Mouse (Mus musculus) embryonic facial prominence, embryonic 12.5 days (tissue): ENCODE data around the gene Tagln2. TPM values are rescaled to one million over a fixed set of nuclear protein-coding genes. Genes with fewer than 3 reads are reported as not detected.

Experiments used
- ATAC-seq: fragments of 200-750 bp; cut with Nextera tagmentation; 2 replicates; pipeline ENCODE4 v1.8.0; 2017; ENCODE audit not compliant: insufficient number of reproducible peaks, insufficient read depth, low FRiP score, low TSS enrichment
- H3K27ac ChIP-seq: fragments of 300-500 bp; sonication (generic); 2 replicates; pipeline ENCODE4 v1.5.1; 2016; ENCODE audit warnings: mild to moderate bottlenecking
- H3K27me3 ChIP-seq: fragments of 300-500 bp; sonication (generic); 2 replicates; pipeline ENCODE4 v1.6.1; 2016; ENCODE audit warnings: mild to moderate bottlenecking, moderate library complexity
- H3K36me3 ChIP-seq: fragments of 300-500 bp; sonication (generic); 2 replicates; pipeline ENCODE4 v1.6.1; 2016; ENCODE audit warnings: mild to moderate bottlenecking
- H3K4me1 ChIP-seq: fragments of 300-500 bp; sonication (generic); 2 replicates; pipeline ENCODE4 v1.6.1; 2016
- H3K4me2 ChIP-seq: fragments of 300-500 bp; sonication (generic); replicated peaks from 2 replicates; pipeline ENCODE4 v1.6.1; 2016; ENCODE audit warnings: mild to moderate bottlenecking, moderate library complexity
- H3K4me3 ChIP-seq: fragments of 300-500 bp; sonication (generic); 2 replicates; pipeline ENCODE4 v1.5.1; 2016; ENCODE audit warnings: mild to moderate bottlenecking
- H3K9ac ChIP-seq: fragments of 300-500 bp; sonication (generic); 2 replicates; pipeline ENCODE4 v1.6.1; 2016; ENCODE audit warnings: mild to moderate bottlenecking, moderate library complexity
- H3K9me3 ChIP-seq: fragments of 300-500 bp; sonication (generic); 2 replicates; pipeline ENCODE4 v1.6.1; 2016; ENCODE audit warnings: mild to moderate bottlenecking, moderate library complexity
- whole genome bisulfite sequencing: fragments of 180-500 bp; shearing (Covaris S2); methylation state at CpG from one replicate; pipeline ENCODE4 v1.1.7; 2016; 5-methylcytosine and 5-hydroxymethylcytosine counted together
- polyA plus RNA-seq: library from polyadenylated mRNA; unstranded; fragments of >200 nt; fragmentation: Nextera tagmentation; extraction: Ambion mirVana; gene quantifications from 2 replicates; pipeline ENCODE4 v1.2.1, GENCODE M21; 2016

Gene Tagln2
- polyA plus RNA-seq, 1 experiment from 2014 or later = 80.4 TPM

GRCm38 (mm10) chr1:172530544-172531220, 30.8 kb downstream of the Tagln2 start:
- Histone ChIP-seq H3K4me3 (no peak overlapping the region), H3K9me3 (no peaks in the 10 kb centered on the region), H3K4me1 (peaks cover 20% of the 10 kb centered on the region), H3K36me3 (no peaks in the 10 kb centered on the region), H3K9ac (no peak overlapping the region), H3K27me3 (peaks cover 18% of the 10 kb centered on the region; the same call in 1 of the 2 replicates), H3K4me2 (no peak overlapping the region), H3K27ac (no peak overlapping the region)
- WGBS = 6% methylated on average over 8 of the region's 8 CpGs
- peak; percentile 16; the same call in 1 of the 2 replicates for ATAC-seq

GRCm38 (mm10) chr1:172532551-172532950, 32.7 kb downstream of the Tagln2 start:
- no peak overlapping the region for H3K9ac ChIP-seq
- under 1% methylated on average over 12 of the region's 13 CpGs for WGBS
- peaks cover 14% of the 10 kb centered on the region; the same call in 1 of the 2 replicates for H3K27me3 ChIP-seq
- H3K4me1 ChIP-seq = peaks cover 20% of the 10 kb centered on the region
- ATAC-seq = no peak
- no peak overlapping the region for H3K27ac ChIP-seq
- H3K4me3 ChIP-seq = peak overlapping the region; percentile 25
- no peaks in the 10 kb centered on the region for H3K36me3 ChIP-seq
- H3K4me2 ChIP-seq = peak overlapping the region; percentile 49
- H3K9me3 ChIP-seq = no peaks in the 10 kb centered on the region

GRCm38 (mm10) chr1:172535116-172535515, 35.3 kb downstream of the Tagln2 start:
- ATAC-seq = no peak
- H3K27ac ChIP-seq = no peak overlapping the region
- 83% methylated on average over 16 of the region's 16 CpGs for WGBS
- H3K4me3 ChIP-seq = no peak overlapping the region
- 0 out of 2 replicates have a peak, but pooled peaks cover 14% of the 10 kb centered on the region for H3K27me3 ChIP-seq
- H3K36me3 ChIP-seq = no peaks in the 10 kb centered on the region
- H3K9ac ChIP-seq = no peak overlapping the region
- no peak overlapping the region for H3K4me2 ChIP-seq
- peaks cover 25% of the 10 kb centered on the region for H3K4me1 ChIP-seq
- H3K9me3 ChIP-seq = no peaks in the 10 kb centered on the region

GRCm38 (mm10) chr1:172539827-172540226, 40.0 kb downstream of the Tagln2 start:
- no peak overlapping the region for H3K4me3 ChIP-seq
- ATAC-seq = no peak
- no peak overlapping the region for H3K27ac ChIP-seq
- WGBS = 51% methylated on average over 6 of the region's 6 CpGs
- H3K9me3 ChIP-seq = no peaks in the 10 kb centered on the region
- no peaks in the 10 kb centered on the region for H3K36me3 ChIP-seq
- peaks cover 9% of the 10 kb centered on the region; the same call in 1 of the 2 replicates for H3K4me1 ChIP-seq
- 0 out of 2 replicates have a peak, but pooled peaks cover 8% of the 10 kb centered on the region for H3K27me3 ChIP-seq
- H3K4me2 ChIP-seq = no peak overlapping the region
- no peak overlapping the region for H3K9ac ChIP-seq

GRCm38 (mm10) chr1:172540283-172540820, 40.5 kb downstream of the Tagln2 start:
- Histone ChIP-seq H3K9me3 (no peaks in the 10 kb centered on the region), H3K36me3 (no peaks in the 10 kb centered on the region), H3K27ac (no peak overlapping the region), H3K9ac (no peak overlapping the region), H3K4me3 (no peak overlapping the region), H3K4me2 (no peak overlapping the region), H3K4me1 (peaks cover 9% of the 10 kb centered on the region; the same call in 1 of the 2 replicates), H3K27me3 (0 out of 2 replicates have a peak, but pooled peaks cover 8% of the 10 kb centered on the region)
- no peak for ATAC-seq
- WGBS = 42% methylated on average over 11 of the region's 11 CpGs

- H3K27me3 ChIP-seq = 0 out of 2 replicates have a peak, but pooled peaks cover 10% of the 10 kb centered on the region
- H3K9me3 ChIP-seq = no peaks in the 10 kb centered on the region
- H3K36me3 ChIP-seq = no peaks in the 10 kb centered on the region
- 85% methylated on average over 4 of the region's 4 CpGs for WGBS
- H3K9ac ChIP-seq = no peak overlapping the region
- peaks cover 17% of the 10 kb centered on the region; the same call in 1 of the 2 replicates for H3K4me1 ChIP-seq
- no peak overlapping the region for H3K27ac ChIP-seq
- ATAC-seq = no peak
- no peak overlapping the region for H3K4me3 ChIP-seq
- H3K4me2 ChIP-seq = no peak overlapping the region
Observed at GRCm38 (mm10) chr1:172546062-172546461, 46.2 kb downstream of the Tagln2 start.

- H3K27ac ChIP-seq = no peak overlapping the region
- no peak for ATAC-seq
- H3K9me3 ChIP-seq = no peaks in the 10 kb centered on the region
- no peak overlapping the region for H3K4me3 ChIP-seq
- peaks cover 25% of the 10 kb centered on the region for H3K4me1 ChIP-seq
- no peak overlapping the region for H3K9ac ChIP-seq
- 17% methylated on average over 7 of the region's 7 CpGs for WGBS
- peaks cover 9% of the 10 kb centered on the region; the same call in 1 of the 2 replicates for H3K27me3 ChIP-seq
- no peaks in the 10 kb centered on the region for H3K36me3 ChIP-seq
- no peak overlapping the region for H3K4me2 ChIP-seq
Observed at GRCm38 (mm10) chr1:172548501-172548900, 48.7 kb downstream of the Tagln2 start.

GRCm38 (mm10) chr1:172549314-172549713, 49.5 kb downstream of the Tagln2 start:
- Histone ChIP-seq H3K4me2 (0 out of 2 replicates have a peak overlapping the region, but pooled peaks have one; percentile 50), H3K27ac (no peak overlapping the region), H3K9ac (no peak overlapping the region; the same call in 1 of the 2 replicates), H3K27me3 (peaks cover 9% of the 10 kb centered on the region; the same call in 1 of the 2 replicates), H3K4me3 (no peak overlapping the region), H3K9me3 (no peaks in the 10 kb centered on the region), H3K4me1 (peaks cover 25% of the 10 kb centered on the region), H3K36me3 (no peaks in the 10 kb centered on the region)
- no peak for ATAC-seq
- WGBS = 13% methylated on average over 2 of the region's 2 CpGs

GRCm38 (mm10) chr1:172549717-172550116, 49.9 kb downstream of the Tagln2 start:
- peak overlapping the region; percentile 50 for H3K4me2 ChIP-seq
- no peaks in the 10 kb centered on the region for H3K9me3 ChIP-seq
- H3K36me3 ChIP-seq = no peaks in the 10 kb centered on the region
- H3K27me3 ChIP-seq = peaks cover 9% of the 10 kb centered on the region; the same call in 1 of the 2 replicates
- H3K9ac ChIP-seq = peak overlapping the region; percentile 29; the same call in 1 of the 2 replicates
- H3K27ac ChIP-seq = no peak overlapping the region
- 7% methylated on average over 8 of the region's 8 CpGs for WGBS
- H3K4me3 ChIP-seq = peak overlapping the region; percentile 33
- no peak for ATAC-seq
- H3K4me1 ChIP-seq = peaks cover 25% of the 10 kb centered on the region

- peak; percentile 75 for ATAC-seq
- peaks cover 25% of the 10 kb centered on the region for H3K4me1 ChIP-seq
- no peaks in the 10 kb centered on the region for H3K9me3 ChIP-seq
- peak overlapping the region; percentile 29 for H3K9ac ChIP-seq
- peak overlapping the region; percentile 33 for H3K4me3 ChIP-seq
- WGBS = under 1% methylated on average over 8 of the region's 8 CpGs
- H3K36me3 ChIP-seq = no peaks in the 10 kb centered on the region
- H3K4me2 ChIP-seq = peak overlapping the region; percentile 50
- H3K27ac ChIP-seq = no peak overlapping the region
- peaks cover 9% of the 10 kb centered on the region; the same call in 1 of the 2 replicates for H3K27me3 ChIP-seq
Observed at GRCm38 (mm10) chr1:172550551-172550951, 50.7 kb downstream of the Tagln2 start.

GRCm38 (mm10) chr1:172551009-172551408, 51.2 kb downstream of the Tagln2 start:
- Histone ChIP-seq H3K9ac (0 out of 2 replicates have a peak overlapping the region, but pooled peaks have one; percentile 29), H3K27me3 (peaks cover 9% of the 10 kb centered on the region; the same call in 1 of the 2 replicates), H3K4me2 (peak overlapping the region; percentile 50), H3K36me3 (no peaks in the 10 kb centered on the region), H3K4me3 (peak overlapping the region; percentile 33; the same call in 1 of the 2 replicates), H3K9me3 (no peaks in the 10 kb centered on the region), H3K4me1 (peaks cover 25% of the 10 kb centered on the region), H3K27ac (no peak overlapping the region)
- no peak for ATAC-seq
- 58% methylated on average over 7 of the region's 7 CpGs for WGBS

- H3K4me1 ChIP-seq = peaks cover 25% of the 10 kb centered on the region
- no peak overlapping the region for H3K4me3 ChIP-seq
- no peaks in the 10 kb centered on the region for H3K36me3 ChIP-seq
- 60% methylated on average over 1 of the region's 1 CpGs for WGBS
- no peak overlapping the region for H3K27ac ChIP-seq
- peaks cover 9% of the 10 kb centered on the region for H3K27me3 ChIP-seq
- H3K9me3 ChIP-seq = no peaks in the 10 kb centered on the region
- no peak for ATAC-seq
- H3K4me2 ChIP-seq = no peak overlapping the region
- H3K9ac ChIP-seq = no peak overlapping the region
Observed at GRCm38 (mm10) chr1:172552623-172553022, 52.8 kb downstream of the Tagln2 start.
